14 mouse cellular contexts compared by ENCODE assay signal in the genomic region with DNA sequence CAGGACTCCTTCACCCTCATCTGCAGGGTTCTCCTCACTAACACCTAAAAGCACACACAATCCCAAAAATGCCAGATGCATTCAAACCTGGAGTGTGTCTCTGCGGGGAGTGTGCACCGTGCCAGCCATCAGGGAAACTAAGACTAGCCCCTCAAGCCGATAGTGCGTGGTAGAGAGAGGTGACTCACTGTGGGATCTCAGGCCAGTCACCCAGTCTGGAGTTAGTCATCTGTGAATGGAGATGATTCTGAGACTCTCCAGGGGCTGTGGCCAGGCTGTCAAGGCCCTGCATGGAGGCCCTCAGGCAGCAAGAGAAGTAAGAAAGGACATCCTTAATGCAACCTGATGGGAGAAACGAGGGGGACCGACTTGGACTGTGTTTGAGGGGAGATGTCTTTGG.
"Had no signal": no experiment of that assay in that cellular context is flagged by ENCODE, and none has a peak within 500 bp of the region (broad histone marks: within the 10 kb centered on the region; RNA-seq: fewer than 3 reads in every experiment).

No protein-coding gene starts in this region.

- H3K4me3 ChIP-seq: left cerebral cortex, adult 2 months; limb, embryonic 15.5 days; liver, embryonic 12.5 days; lung, embryonic 15.5 days; megakaryocyte, embryonic 14.5 days; midbrain, embryonic 12.5 days; neural tube, embryonic 15.5 days had no signal

- DNase-seq: kidney, adult 9 months; kidney, postnatal 10 days; kidney, postnatal 4 days; lung, postnatal 14 days; right cerebral cortex, adult 18-20 months; right cerebral cortex, postnatal 25 days; thymus, postnatal 4 days had no signal

- H3K4me1 ChIP-seq: liver, embryonic 12.5 days; lung, embryonic 15.5 days; neural tube, embryonic 15.5 days had no signal
